Mouse (Mus musculus): Measurements from ENCODE around the gene Mapt. TPM values are rescaled to one million over a fixed set of nuclear protein-coding genes. Genes with fewer than 3 reads are reported as not detected.

Gene Mapt
- polyA plus RNA-seq, 1 experiment = 29.1 TPM

DNA sequence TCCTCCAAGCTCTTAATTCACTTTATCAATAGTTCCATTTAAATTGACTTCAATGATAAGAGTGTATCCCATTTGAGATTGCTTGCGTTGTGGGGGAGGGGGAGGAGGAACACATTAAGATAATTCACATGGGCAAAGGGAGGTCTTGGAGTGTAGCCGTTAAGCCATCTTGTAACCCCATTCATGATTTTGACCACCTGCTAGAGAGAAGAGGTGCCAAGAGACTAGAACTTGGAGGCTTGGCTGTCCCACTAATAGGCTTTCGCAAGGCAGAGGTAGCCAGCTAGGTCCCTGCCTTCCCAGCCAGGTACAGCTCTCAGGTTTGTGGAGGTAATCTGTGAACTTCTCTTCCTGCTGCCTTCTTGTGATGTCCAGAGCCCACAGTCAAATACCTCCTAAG is 100.0 kb downstream of the Mapt start:
- Histone ChIP-seq H3K4me1 (ENCODE audit: control insufficient read depth, insufficient read depth, insufficient read length, low read length) (no peaks in the 10 kb centered on the region), H3K27ac (replicated peaks; ENCODE audit: low read depth, low read length) (no peak overlapping the region), H3K4me3 (ENCODE audit: insufficient read depth, low read depth, low read length) (no peak overlapping the region)

DNA sequence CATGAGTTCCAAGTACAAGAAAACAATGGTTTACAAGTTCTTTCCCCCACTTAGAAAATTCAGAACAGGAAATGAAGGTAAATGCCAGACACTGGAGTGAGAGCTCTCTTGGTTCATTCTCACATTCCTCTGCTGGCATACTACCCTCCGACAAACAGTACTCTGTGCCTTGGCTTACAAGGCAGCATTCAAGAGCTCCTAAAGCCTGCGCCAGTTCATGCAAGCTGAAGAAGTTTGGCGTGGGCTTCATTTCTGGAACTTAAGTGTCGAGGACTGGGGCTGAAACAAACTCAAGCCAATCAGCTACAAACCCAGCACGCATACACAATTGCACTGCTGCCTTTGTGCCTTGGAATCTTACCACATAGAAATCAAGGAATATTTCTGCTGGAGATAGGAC is 100.9 kb downstream of the Mapt start:
- Histone ChIP-seq H3K4me1 (ENCODE audit: control insufficient read depth, insufficient read depth, insufficient read length, low read length) (no peaks in the 10 kb centered on the region), H3K4me3 (ENCODE audit: insufficient read depth, low read depth, low read length) (no peak overlapping the region), H3K27ac (replicated peaks; ENCODE audit: low read depth, low read length) (no peak overlapping the region)

DNA sequence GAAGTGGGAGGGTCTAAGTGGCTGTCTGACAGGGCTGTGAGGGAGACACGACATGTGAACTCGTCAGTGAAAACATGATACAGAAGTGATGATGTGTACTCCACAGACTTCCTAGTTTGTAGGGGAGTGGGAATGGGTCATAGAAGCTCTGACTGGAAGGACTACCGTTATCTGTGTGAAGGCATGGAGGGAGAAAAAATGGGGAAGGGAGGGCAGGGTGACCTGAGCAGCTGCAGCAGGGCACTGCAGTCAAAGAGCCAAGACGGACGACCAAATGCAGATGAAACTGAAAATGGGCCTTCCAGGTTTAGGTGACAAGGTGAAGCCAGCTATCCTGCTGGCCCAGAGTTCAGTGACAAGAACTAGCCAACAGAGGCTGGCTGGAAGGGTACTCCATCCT is 102.9 kb downstream of the Mapt start:
- Histone ChIP-seq H3K4me1 (ENCODE audit: control insufficient read depth, insufficient read depth, insufficient read length, low read length) (no peaks in the 10 kb centered on the region), H3K4me3 (ENCODE audit: insufficient read depth, low read depth, low read length) (no peak overlapping the region), H3K27ac (replicated peaks; ENCODE audit: low read depth, low read length) (no peak overlapping the region)

DNA sequence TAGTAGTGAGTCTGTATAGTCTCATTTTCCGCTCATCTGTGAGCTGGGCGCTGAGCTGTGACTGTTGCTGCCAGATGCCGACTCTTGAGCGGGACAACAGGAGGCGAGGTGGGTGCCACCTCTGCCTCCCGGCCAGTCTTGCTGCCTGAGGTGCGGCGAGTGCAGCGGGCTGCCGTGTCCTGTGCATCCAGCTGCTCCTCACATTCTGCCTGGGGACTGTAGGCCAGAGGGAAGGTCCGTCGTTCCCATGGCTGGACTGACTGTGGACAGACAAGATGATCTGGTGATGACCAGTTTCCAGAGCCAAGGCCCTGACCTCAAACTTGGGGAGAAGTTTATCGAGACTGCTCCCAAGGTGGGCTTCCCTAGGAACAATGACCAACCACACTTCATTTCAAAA is 103.8 kb downstream of the Mapt start:
- no peaks in the 10 kb centered on the region for H3K4me1 ChIP-seq (ENCODE audit: control insufficient read depth, insufficient read depth, insufficient read length, low read length)
- no peak overlapping the region for H3K4me3 ChIP-seq (ENCODE audit: insufficient read depth, low read depth, low read length)
- H3K27ac ChIP-seq (replicated peaks; ENCODE audit: low read depth, low read length) = no peak overlapping the region

DNA sequence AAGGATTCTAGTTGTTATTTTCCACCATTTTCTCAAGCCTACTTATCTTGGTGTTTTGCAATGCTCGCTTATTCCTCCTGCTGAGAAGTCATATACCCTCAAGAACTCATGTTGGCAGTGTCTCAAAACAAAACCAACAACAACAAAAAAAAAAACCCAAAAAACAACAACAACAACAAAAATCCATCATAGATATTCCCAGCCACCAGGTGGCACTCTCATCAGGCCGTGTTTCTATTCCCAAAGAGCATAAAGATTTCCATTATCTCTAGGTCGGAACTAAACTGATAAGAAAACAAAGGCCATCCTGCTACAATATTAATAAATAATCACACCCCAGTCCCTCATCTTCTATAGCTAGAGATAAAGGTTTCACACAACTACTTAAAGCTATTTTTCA is 115.7 kb downstream of the Mapt start:
- H3K27ac ChIP-seq (replicated peaks; ENCODE audit: low read depth, low read length) = no peak overlapping the region
- no peak overlapping the region for H3K4me3 ChIP-seq (ENCODE audit: insufficient read depth, low read depth, low read length)
- no peaks in the 10 kb centered on the region for H3K4me1 ChIP-seq (ENCODE audit: control insufficient read depth, insufficient read depth, insufficient read length, low read length)

DNA sequence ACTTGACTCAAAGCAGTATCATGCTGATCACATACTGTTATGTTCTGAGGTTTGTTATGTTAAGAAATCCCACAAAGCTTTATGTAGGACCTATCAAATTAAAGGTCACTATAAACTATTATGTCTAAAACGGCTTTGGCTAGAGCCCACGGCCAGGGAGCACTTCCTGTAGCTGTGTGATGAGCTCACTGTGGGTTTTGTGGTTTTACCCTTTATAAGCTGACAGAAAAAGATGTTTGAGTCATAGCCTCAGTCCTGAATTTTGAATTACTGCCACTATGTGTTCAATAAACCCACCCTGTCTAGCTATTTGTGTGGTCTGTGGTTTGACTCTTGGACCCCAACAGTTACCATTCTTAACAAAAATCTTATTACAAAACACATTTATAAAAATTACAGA is 130.6 kb downstream of the Mapt start:
- Histone ChIP-seq H3K4me3 (ENCODE audit: insufficient read depth, low read depth, low read length) (no peak overlapping the region), H3K27ac (replicated peaks; ENCODE audit: low read depth, low read length) (no peak overlapping the region), H3K4me1 (ENCODE audit: control insufficient read depth, insufficient read depth, insufficient read length, low read length) (peaks cover 3% of the 10 kb centered on the region)

DNA sequence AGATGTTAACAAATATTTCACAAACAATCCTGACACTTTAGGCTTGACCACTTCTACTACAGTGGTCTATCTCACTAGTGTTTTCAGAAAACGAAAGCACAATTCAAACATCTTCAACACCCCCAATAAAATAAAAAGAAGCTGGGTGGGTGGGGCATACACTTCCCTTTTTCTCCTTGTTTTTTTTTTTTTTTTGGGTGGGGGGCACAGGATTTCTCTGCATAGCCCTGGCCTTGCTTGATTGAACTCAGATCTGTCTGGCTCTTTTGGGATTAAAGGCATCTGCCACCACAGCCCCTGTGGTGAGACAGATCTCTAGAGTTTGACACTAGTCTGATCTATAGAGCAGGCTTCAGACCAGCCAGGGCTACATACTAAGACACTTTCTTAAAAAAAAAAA is 131.5 kb downstream of the Mapt start:
- H3K4me1 ChIP-seq (ENCODE audit: control insufficient read depth, insufficient read depth, insufficient read length, low read length) = peaks cover 3% of the 10 kb centered on the region
- H3K27ac ChIP-seq (replicated peaks; ENCODE audit: low read depth, low read length) = no peak overlapping the region
- H3K4me3 ChIP-seq (ENCODE audit: insufficient read depth, low read depth, low read length) = no peak overlapping the region

DNA sequence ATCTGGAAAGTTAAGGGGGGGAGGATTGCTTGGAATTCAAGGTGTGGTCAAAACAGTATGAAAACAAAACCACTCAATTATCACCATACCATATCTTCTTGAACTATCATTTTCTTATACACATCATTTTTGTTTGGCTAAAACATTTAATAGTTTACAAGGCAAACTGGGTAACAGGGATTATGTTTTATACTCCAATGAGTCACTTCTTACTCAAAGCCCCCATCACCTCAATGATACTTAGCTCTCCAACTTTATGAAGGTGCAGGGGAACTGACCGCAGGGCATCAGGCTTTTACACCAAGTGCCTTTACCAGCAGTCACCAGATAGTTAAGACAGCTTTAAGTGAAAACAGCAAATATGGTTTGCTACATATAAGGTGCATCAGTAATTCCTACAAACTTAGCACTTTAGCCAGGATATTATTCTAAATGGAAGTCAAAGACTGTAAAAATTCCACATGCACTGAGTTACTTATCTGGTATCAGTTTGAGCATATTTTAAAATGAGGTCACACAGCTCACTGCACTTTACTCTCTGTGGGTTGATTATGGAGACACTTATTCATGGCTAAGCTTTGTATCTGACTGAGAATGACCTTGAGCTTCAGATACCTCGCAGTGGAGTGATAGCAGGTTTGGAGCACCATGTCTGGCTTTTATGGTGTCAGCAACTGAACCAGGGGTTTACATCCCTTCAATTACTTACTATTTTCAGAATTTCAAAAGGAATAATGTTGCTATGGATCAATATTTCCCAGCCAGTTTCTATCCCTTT is 132.8 kb downstream of the Mapt start:
- Histone ChIP-seq H3K4me1 (ENCODE audit: control insufficient read depth, insufficient read depth, insufficient read length, low read length) (peaks cover 3% of the 10 kb centered on the region), H3K4me3 (ENCODE audit: insufficient read depth, low read depth, low read length) (no peak overlapping the region), H3K27ac (replicated peaks; ENCODE audit: low read depth, low read length) (no peak overlapping the region)

DNA sequence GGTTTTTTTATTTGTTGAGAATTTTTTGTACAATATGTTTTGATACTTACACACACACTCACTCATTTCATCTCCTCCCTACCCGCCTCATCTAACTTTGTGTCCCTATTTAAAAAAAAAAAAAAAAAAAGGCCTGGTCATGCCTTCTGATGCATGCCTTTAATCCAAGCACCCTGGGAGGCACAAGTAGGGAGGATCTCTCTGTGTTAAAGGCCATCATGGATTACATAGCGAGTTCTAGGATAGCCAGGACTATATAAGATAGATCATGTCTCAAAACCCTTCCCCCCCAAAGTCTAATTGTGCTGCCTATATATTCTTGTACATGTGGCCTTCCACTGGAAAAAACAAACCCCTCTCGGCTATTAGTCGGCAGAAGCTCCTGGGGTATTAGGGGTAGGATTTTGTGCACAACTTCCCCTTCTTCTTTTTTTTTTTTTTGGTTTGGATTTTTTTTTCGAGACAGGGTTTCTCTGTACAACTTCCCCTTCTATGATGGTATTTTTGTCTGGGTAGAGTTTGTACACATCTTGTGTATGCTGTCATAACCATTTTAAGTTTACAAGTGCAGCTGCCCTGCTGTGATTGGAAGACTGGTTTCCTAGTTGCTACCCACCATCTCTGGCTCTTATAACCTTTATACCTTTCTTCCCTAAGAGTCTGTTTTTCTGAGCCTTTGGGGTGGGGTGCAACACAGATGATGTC is 136.4 kb downstream of the Mapt start:
- Histone ChIP-seq H3K27ac (replicated peaks; ENCODE audit: low read depth, low read length) (no peak overlapping the region), H3K4me3 (ENCODE audit: insufficient read depth, low read depth, low read length) (no peak overlapping the region), H3K4me1 (ENCODE audit: control insufficient read depth, insufficient read depth, insufficient read length, low read length) (no peaks in the 10 kb centered on the region; the same call in 1 of the 2 replicates)

DNA sequence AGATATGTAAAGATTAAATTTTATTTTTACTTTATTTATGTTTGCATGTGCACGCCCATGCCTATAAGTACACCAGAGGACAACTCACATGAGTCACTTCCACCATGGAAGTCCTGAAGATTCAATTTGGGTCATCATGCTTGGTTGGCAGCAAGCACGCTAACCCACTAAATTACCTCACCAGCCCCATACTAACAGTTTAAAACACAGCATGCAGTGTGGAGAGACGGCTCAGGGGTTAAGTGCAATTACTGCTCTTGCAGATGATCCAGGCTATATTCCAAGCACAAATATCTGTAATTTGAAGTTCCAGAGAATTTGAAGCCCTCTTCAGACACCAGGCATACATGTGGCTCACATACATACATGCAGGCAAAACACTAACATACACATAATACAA is 145.1 kb downstream of the Mapt start:
- H3K4me3 ChIP-seq (ENCODE audit: insufficient read depth, low read depth, low read length) = no peak overlapping the region
- no peak overlapping the region for H3K27ac ChIP-seq (replicated peaks; ENCODE audit: low read depth, low read length)
- no peaks in the 10 kb centered on the region for H3K4me1 ChIP-seq (ENCODE audit: control insufficient read depth, insufficient read depth, insufficient read length, low read length)

DNA sequence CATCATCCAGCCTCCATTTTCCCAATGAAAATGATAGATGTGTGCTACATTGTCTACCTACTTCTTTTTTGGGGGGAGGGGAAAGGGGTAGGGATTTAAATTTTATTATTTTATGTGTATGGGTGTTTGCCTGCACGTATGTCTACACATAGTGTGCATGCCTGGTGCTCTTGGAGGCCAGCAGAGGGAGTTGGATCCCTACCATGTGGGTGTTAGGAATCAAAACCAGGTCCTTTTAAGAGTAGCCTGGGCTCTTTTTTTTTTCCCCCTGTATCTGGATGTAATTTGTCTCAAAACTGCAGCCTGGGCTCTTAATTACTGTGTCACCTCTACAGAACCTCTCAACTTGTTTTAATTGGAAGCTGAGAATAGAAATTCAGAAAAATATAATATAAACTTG is 148.4 kb downstream of the Mapt start:
- Histone ChIP-seq H3K4me3 (ENCODE audit: insufficient read depth, low read depth, low read length) (no peak overlapping the region), H3K4me1 (ENCODE audit: control insufficient read depth, insufficient read depth, insufficient read length, low read length) (no peaks in the 10 kb centered on the region), H3K27ac (replicated peaks; ENCODE audit: low read depth, low read length) (no peak overlapping the region)

Other genes with a start within 250 kb of the Mapt start
- gene Crhr1, start 98.5 kb upstream of the Mapt start, polyA plus RNA-seq (2012; ENCODE audit: insufficient read depth, insufficient read length, missing spikeins) = not detected in 2 replicates
- not detected in 2 replicates for gene Sppl2c, start 45.1 kb upstream of the Mapt start, polyA plus RNA-seq (2012; ENCODE audit: insufficient read depth, insufficient read length, missing spikeins)
- 14.7 and 17.9 TPM in 2 replicates for gene Kansl1, start 237.5 kb downstream of the Mapt start, polyA plus RNA-seq (2012; ENCODE audit: insufficient read depth, insufficient read length, missing spikeins)

All from brown adipose tissue, adult 24 weeks (tissue).